Comparison of ENCODE assay signal across 10 mouse cellular contexts in the genomic region with DNA sequence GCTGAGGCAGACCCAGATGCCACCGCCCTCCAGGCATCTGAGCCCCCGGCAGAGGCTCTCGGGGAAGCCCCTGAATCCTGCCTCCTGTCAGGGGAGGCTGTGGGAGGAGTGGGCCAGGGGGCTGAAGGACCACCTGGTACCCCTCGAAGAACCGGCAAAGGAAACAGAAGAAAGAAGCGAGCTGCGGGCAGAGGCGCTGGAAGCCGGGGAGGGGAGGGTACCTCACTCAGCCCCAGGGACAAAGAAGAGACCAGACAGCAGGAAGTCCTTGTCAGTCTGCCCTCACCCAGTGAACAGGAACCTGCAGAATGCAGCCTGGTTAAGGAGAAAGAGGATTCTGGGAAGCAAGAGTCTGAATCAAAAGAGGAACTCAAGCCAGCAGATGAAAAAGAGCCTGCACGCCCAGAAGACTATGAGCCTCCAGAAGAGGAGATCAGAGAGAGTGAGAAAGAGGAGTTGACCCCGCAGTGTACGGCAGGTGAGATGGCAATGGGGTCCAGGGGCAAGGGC. TPM values are rescaled to one million over a fixed set of nuclear protein-coding genes. Genes with fewer than 3 reads are reported as not detected.
DNase-seq lines count a peak whose midpoint lies in the region; ATAC-seq and TF ChIP-seq lines count a peak whose summit lies in the region.
"Had no signal": no experiment of that assay in that cellular context is flagged by ENCODE, and none has a peak within 500 bp of the region (broad histone marks: within the 10 kb centered on the region; RNA-seq: fewer than 3 reads in every experiment).

No protein-coding gene starts in this region.

- peak; percentile 52 for ATAC-seq in common myeloid progenitor, adult 5-6 weeks (replicated peaks; ENCODE audit: low read depth, poor library complexity, severe bottlenecking)
- no peak for ATAC-seq in liver, postnatal 0 days
- ATAC-seq in cerebellum, adult (ENCODE audit: insufficient number of reproducible peaks, low FRiP score, low TSS enrichment), result no peak

- peaks cover 25% of the 10 kb centered on the region for H3K4me1 ChIP-seq in liver, postnatal 0 days (ENCODE audit: insufficient read depth)

- WGBS in liver, postnatal 0 days (ENCODE audit: insufficient replicate concordance), result 59% methylated on average over 12 of the region's 12 CpGs

- H3K9me3 ChIP-seq in liver, postnatal 0 days (ENCODE audit: low read length), result no peaks in the 10 kb centered on the region

- DNase-seq in kidney, postnatal 10 days, result peak; percentile 12
- no peak for DNase-seq in kidney, adult 18-20 months
- DNase-seq in ES-CJ7 (ENCODE audit: low read depth, low spot score), result peak; percentile 6
- no peak for DNase-seq in liver, postnatal 0 days
- no peak for DNase-seq in adrenal gland, postnatal 36 days
- DNase-seq: heart, postnatal 14 days; right cerebral cortex, adult 18-20 months had no signal

- no peaks in the 10 kb centered on the region for H3K27me3 ChIP-seq in liver, postnatal 0 days (ENCODE audit: insufficient read depth, low read length)

- H3K36me3 ChIP-seq in liver, postnatal 0 days (replicated peaks; ENCODE audit: insufficient read depth, low read length), result peaks cover 20% of the 10 kb centered on the region; the same call in 1 of the 2 replicates

- H3K9ac ChIP-seq in liver, postnatal 0 days (replicated peaks), result no peak overlapping the region
- H3K9ac ChIP-seq: liver, embryonic 14.5 days had no signal

- no peak overlapping the region for H3K27ac ChIP-seq in liver, postnatal 0 days (ENCODE audit: low read depth)
- H3K27ac ChIP-seq: liver, embryonic 14.5 days had no signal

- TF ChIP-seq CTCF in liver, postnatal 0 days (IDR thresholded peaks at IDR 0.05; ENCODE audit: low read depth), result no peak

- H3K4me3 ChIP-seq in liver, postnatal 0 days (ENCODE audit: low read depth, low read length), result no peak overlapping the region

- no peak for TF ChIP-seq EP300 in liver, postnatal 0 days (IDR thresholded peaks at IDR 0.05; ENCODE audit: low read depth)

- 0 out of 2 replicates have a peak overlapping the region, but pooled peaks have one; percentile 26 for H3K4me2 ChIP-seq in liver, postnatal 0 days (ENCODE audit: low read depth, low read length)

RNA-seq across cellular contexts. Expression of a gene that starts 5.0 kb away (rescaled TPM):
- total RNA-seq in common myeloid progenitor, adult 5-6 weeks (2017), result 27.5 and 32.4 TPM in 2 replicates
- polyA plus RNA-seq in liver, postnatal 0 days (2015; fragmentation: Nextera tagmentation; extraction: Ambion mirVana), result 5.8 and 7.2 TPM in 2 replicates
- 10 to 100 TPM; 46.6 to 51.6 TPM for total RNA-seq in adrenal gland, postnatal 36 days (2021)

RNA-seq across cellular contexts. Expression of a gene that starts 25.9 kb away (rescaled TPM):
- total RNA-seq in common myeloid progenitor, adult 5-6 weeks (2017), result not detected in 2 replicates
- polyA plus RNA-seq in liver, postnatal 0 days (2015; fragmentation: Nextera tagmentation; extraction: Ambion mirVana), result 0.23 and 0.31 TPM in 2 replicates
- total RNA-seq in adrenal gland, postnatal 36 days (2021), result 1 to 10 TPM; 1.7 to 2.5 TPM

RNA-seq across cellular contexts. Expression of a gene that starts 31.0 kb away (rescaled TPM):
- total RNA-seq in common myeloid progenitor, adult 5-6 weeks (2017), result 9.8 and 14.0 TPM in 2 replicates
- polyA plus RNA-seq in liver, postnatal 0 days (2015; fragmentation: Nextera tagmentation; extraction: Ambion mirVana), result 8.8 and 9.0 TPM in 2 replicates
- total RNA-seq in adrenal gland, postnatal 36 days (2021), result 10 to 100 TPM; 51.9 to 62.1 TPM

RNA-seq across cellular contexts. Expression of a gene that starts 52.7 kb away (rescaled TPM):
- total RNA-seq in common myeloid progenitor, adult 5-6 weeks (2017), result not detected in 2 replicates
- polyA plus RNA-seq in liver, postnatal 0 days (2015; fragmentation: Nextera tagmentation; extraction: Ambion mirVana), result not detected in 2 replicates
- total RNA-seq in adrenal gland, postnatal 36 days (2021), result not detected
- total RNA-seq: heart, postnatal 14 days had no signal
- polyA plus RNA-seq: liver, embryonic 14.5 days had no signal

Comparison
In these comparisons a context has a peak if more than half of its experiments do, and no peak if none do; other contexts are left out.
1. DNase-seq: peak in kidney, postnatal 10 days (single experiment) and ES-CJ7 (single experiment); none in kidney, adult 18-20 months (single experiment), liver, postnatal 0 days (single experiment) and adrenal gland, postnatal 36 days (0 of 2).